Mouse (Mus musculus): ENCODE data around the gene Ddx31.
A peak's percentile ranks its signal among the peaks of the same experiment; 100 is the strongest.

The Ddx31 gene

GRCm38 (mm10) chr2:28863857-28864256 lies 23.7 kb downstream of the Ddx31 start:
- DNase-seq (ENCODE audit: low read depth, low spot score) = peak; percentile 10

GRCm38 (mm10) chr2:28867495-28867894 lies 27.3 kb downstream of the Ddx31 start:
- DNase-seq (ENCODE audit: low read depth, low spot score) = no peak

- no peak for DNase-seq (ENCODE audit: low read depth, low spot score)
These were observed 35.3 kb downstream of the Ddx31 start for GRCm38 (mm10) chr2:28875554-28875953.

GRCm38 (mm10) chr2:28881275-28881674 lies 41.1 kb downstream of the Ddx31 start:
- DNase-seq (ENCODE audit: low read depth, low spot score) = no peak

- no peak for DNase-seq (ENCODE audit: low read depth, low spot score)
These were observed 41.8 kb downstream of the Ddx31 start for GRCm38 (mm10) chr2:28882047-28882446.

- no peak for DNase-seq (ENCODE audit: low read depth, low spot score)
These were observed 42.8 kb downstream of the Ddx31 start for GRCm38 (mm10) chr2:28882826-28883485.

GRCm38 (mm10) chr2:28884914-28885313 lies 44.7 kb downstream of the Ddx31 start:
- DNase-seq (ENCODE audit: low read depth, low spot score) = no peak

- no peak for DNase-seq (ENCODE audit: low read depth, low spot score)
These were observed 52.6 kb downstream of the Ddx31 start for GRCm38 (mm10) chr2:28892796-28893195.

- DNase-seq (ENCODE audit: low read depth, low spot score) = no peak
These were observed 53.3 kb downstream of the Ddx31 start for GRCm38 (mm10) chr2:28893526-28893925.

- DNase-seq (ENCODE audit: low read depth, low spot score) = no peak
These were observed 55.7 kb downstream of the Ddx31 start for GRCm38 (mm10) chr2:28895876-28896275.

GRCm38 (mm10) chr2:28897340-28897899 lies 57.2 kb downstream of the Ddx31 start:
- no peak for DNase-seq (ENCODE audit: low read depth, low spot score)

GRCm38 (mm10) chr2:28902291-28902690 lies 62.1 kb downstream of the Ddx31 start:
- DNase-seq (ENCODE audit: low read depth, low spot score) = no peak

- DNase-seq (ENCODE audit: low read depth, low spot score) = no peak
These were observed 63.7 kb downstream of the Ddx31 start for GRCm38 (mm10) chr2:28903871-28904270.

- no peak for DNase-seq (ENCODE audit: low read depth, low spot score)
These were observed 64.6 kb downstream of the Ddx31 start for GRCm38 (mm10) chr2:28904786-28905185.

GRCm38 (mm10) chr2:28905561-28905960 lies 65.4 kb downstream of the Ddx31 start:
- no peak for DNase-seq (ENCODE audit: low read depth, low spot score)

- no peak for DNase-seq (ENCODE audit: low read depth, low spot score)
These were observed 67.6 kb downstream of the Ddx31 start for GRCm38 (mm10) chr2:28907691-28908388.

- DNase-seq (ENCODE audit: low read depth, low spot score) = no peak
These were observed 68.4 kb downstream of the Ddx31 start for GRCm38 (mm10) chr2:28908389-28909153.

GRCm38 (mm10) chr2:28909186-28909817 lies 69.1 kb downstream of the Ddx31 start:
- DNase-seq (ENCODE audit: low read depth, low spot score) = no peak

GRCm38 (mm10) chr2:28909818-28910710 lies 69.9 kb downstream of the Ddx31 start:
- no peak for DNase-seq (ENCODE audit: low read depth, low spot score)

- DNase-seq (ENCODE audit: low read depth, low spot score) = no peak
These were observed 70.7 kb downstream of the Ddx31 start for GRCm38 (mm10) chr2:28910877-28911276.

Data from CD4-positive helper T cell, adult 2 months (primary cell).